Mouse (Mus musculus) kidney, embryonic 15.5 days (tissue): ENCODE measurements around the gene Tada1. TPM values are rescaled to one million over a fixed set of nuclear protein-coding genes. Genes with fewer than 3 reads are reported as not detected.
A peak's percentile ranks its signal among the peaks of the same experiment; 100 is the strongest.

ENCODE experiments used
- ATAC-seq: fragments of 200-750 bp; cut with Nextera tagmentation; replicated peaks from 2 replicates; pipeline ENCODE4 v1.8.0; 2017; ENCODE audit warnings: moderate TSS enrichment; ENCODE audit not compliant: low FRiP score
- H3K27ac ChIP-seq: fragments of 300-500 bp; sonication (generic); 2 replicates; pipeline ENCODE4 v1.5.1; 2015; ENCODE audit warnings: mild to moderate bottlenecking, inconsistent platforms
- H3K27me3 ChIP-seq: fragments of 300-500 bp; sonication (generic); 2 replicates; pipeline ENCODE4 v1.6.1; 2015; ENCODE audit warnings: inconsistent platforms
- H3K36me3 ChIP-seq: fragments of 300-500 bp; sonication (generic); 2 replicates; pipeline ENCODE4 v1.6.1; 2015; ENCODE audit warnings: inconsistent platforms
- H3K4me1 ChIP-seq: fragments of 300-500 bp; sonication (generic); 2 replicates; pipeline ENCODE4 v1.6.1; 2015; ENCODE audit warnings: inconsistent platforms
- H3K4me2 ChIP-seq: fragments of 300-500 bp; sonication (generic); 2 replicates; pipeline ENCODE4 v1.6.1; 2015; ENCODE audit warnings: moderate library complexity, mild to moderate bottlenecking, inconsistent platforms
- H3K4me3 ChIP-seq: fragments of 300-500 bp; sonication (generic); replicated peaks from 2 replicates; pipeline ENCODE4 v1.5.1; 2015; ENCODE audit warnings: mild to moderate bottlenecking, inconsistent platforms
- H3K9ac ChIP-seq: fragments of 300-500 bp; sonication (generic); 2 replicates; pipeline ENCODE4 v1.6.1; 2015; ENCODE audit warnings: mild to moderate bottlenecking, inconsistent platforms
- H3K9me3 ChIP-seq: fragments of 300-500 bp; sonication (generic); replicated peaks from 2 replicates; pipeline ENCODE4 v1.6.1; 2016; ENCODE audit warnings: inconsistent platforms
- WGBS: fragments of 180-500 bp; shearing (Covaris S2); methylation state at CpG from one replicate; pipeline ENCODE4 v1.1.7; 2015; ENCODE audit warnings: mixed read lengths; 5-methylcytosine and 5-hydroxymethylcytosine counted together
- polyA plus RNA-seq: library from polyadenylated mRNA; unstranded; fragments of >200 nt; fragmentation: Nextera tagmentation; extraction: Ambion mirVana; gene quantifications from 2 replicates; pipeline ENCODE4 v1.2.1, GENCODE M21; 2015

Gene Tada1
- 57.6 and 58.3 TPM in 2 replicates for polyA plus RNA-seq

GRCm38 (mm10) chr1:166379013-166379629, at the start of gene Tada1:
Gene Tada1 (plus strand): TSS chr1:166379097.
- H3K9ac ChIP-seq = peak within 1 kb of the TSS; percentile 99
- ATAC-seq = peak; percentile 95
- H3K36me3 ChIP-seq = peaks cover 17% of the 10 kb centered on the region
- H3K27ac ChIP-seq = peak within 1 kb of the TSS; percentile 93
- WGBS = under 1% methylated on average over 77 of the region's 81 CpGs
- peak within 1 kb of the TSS; percentile 94 for H3K4me3 ChIP-seq
- no peaks in the 10 kb centered on the region for H3K27me3 ChIP-seq
- H3K9me3 ChIP-seq = no peaks in the 10 kb centered on the region
- peaks cover 25% of the 10 kb centered on the region for H3K4me1 ChIP-seq
- H3K4me2 ChIP-seq = peak within 1 kb of the TSS; percentile 76

DNA sequence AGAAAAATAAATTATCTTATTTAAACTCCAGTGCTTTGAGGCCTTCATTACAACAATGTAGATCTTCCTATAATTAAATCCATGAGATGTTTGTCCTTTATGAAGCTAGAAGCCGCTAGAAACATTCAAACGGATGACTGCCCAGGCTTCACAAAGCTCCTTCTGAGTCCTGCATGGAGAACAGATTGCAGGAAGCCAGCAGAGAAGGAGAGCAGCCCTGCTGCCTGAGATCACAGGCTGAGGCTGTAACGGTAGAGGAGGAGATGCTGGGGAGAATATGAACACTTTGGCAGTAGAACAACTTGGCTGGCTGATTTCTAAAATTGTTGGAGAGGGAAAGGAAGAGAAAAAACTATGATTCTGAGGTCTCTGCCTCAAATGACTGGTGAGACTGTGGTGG, 48.1 kb upstream of the Tada1 start:
- no peak for ATAC-seq
- no peak overlapping the region for H3K4me3 ChIP-seq
- no peaks in the 10 kb centered on the region for H3K36me3 ChIP-seq
- no peaks in the 10 kb centered on the region for H3K27me3 ChIP-seq
- H3K4me1 ChIP-seq = no peaks in the 10 kb centered on the region
- H3K4me2 ChIP-seq = no peak overlapping the region
- H3K9ac ChIP-seq = no peak overlapping the region
- WGBS = 48% methylated on average over 3 of the region's 3 CpGs
- H3K9me3 ChIP-seq = no peaks in the 10 kb centered on the region
- H3K27ac ChIP-seq = no peak overlapping the region

DNA sequence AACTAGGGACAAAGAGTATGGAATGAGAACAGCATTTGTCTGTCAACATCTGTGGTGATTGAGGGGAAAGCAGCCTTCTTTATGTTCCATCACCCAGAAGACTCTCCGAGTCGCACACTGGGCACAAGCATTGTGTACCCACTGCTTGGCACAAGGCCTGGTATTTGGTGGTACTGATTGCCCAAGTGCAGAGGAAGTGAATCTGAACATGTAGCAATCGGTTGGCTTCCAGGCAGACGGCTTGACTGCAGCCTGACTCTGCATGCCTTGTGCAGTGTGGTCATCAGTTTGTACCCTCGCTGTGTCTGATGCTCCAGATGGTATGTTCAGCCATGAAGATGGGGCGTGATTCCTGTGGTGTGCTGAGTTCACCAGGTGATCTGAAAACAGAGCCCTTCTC, 39.8 kb upstream of the Tada1 start:
- Histone ChIP-seq H3K27me3 (no peaks in the 10 kb centered on the region), H3K36me3 (no peaks in the 10 kb centered on the region), H3K9me3 (no peaks in the 10 kb centered on the region), H3K4me2 (no peak overlapping the region), H3K4me3 (no peak overlapping the region), H3K27ac (no peak overlapping the region), H3K4me1 (no peaks in the 10 kb centered on the region), H3K9ac (no peak overlapping the region)
- ATAC-seq = no peak
- WGBS = 86% methylated on average over 6 of the region's 6 CpGs

- H3K9ac ChIP-seq = no peak overlapping the region
- no peak overlapping the region for H3K27ac ChIP-seq
- no peak for ATAC-seq
- WGBS = 63% methylated on average over 2 of the region's 2 CpGs
- H3K27me3 ChIP-seq = no peaks in the 10 kb centered on the region
- no peak overlapping the region for H3K4me2 ChIP-seq
- H3K4me1 ChIP-seq = no peaks in the 10 kb centered on the region
- no peaks in the 10 kb centered on the region for H3K36me3 ChIP-seq
- H3K9me3 ChIP-seq = no peaks in the 10 kb centered on the region
- no peak overlapping the region for H3K4me3 ChIP-seq
Measured at GRCm38 (mm10) chr1:166342060-166342459, 36.8 kb upstream of the Tada1 start.

GRCm38 (mm10) chr1:166342539-166342938, 36.4 kb upstream of the Tada1 start:
- Histone ChIP-seq H3K4me2 (no peak overlapping the region), H3K4me1 (no peaks in the 10 kb centered on the region), H3K36me3 (no peaks in the 10 kb centered on the region), H3K27me3 (no peaks in the 10 kb centered on the region), H3K27ac (no peak overlapping the region), H3K9ac (no peak overlapping the region), H3K4me3 (no peak overlapping the region), H3K9me3 (no peaks in the 10 kb centered on the region)
- ATAC-seq = no peak
- WGBS = 81% methylated on average over 1 of the region's 1 CpGs

GRCm38 (mm10) chr1:166343586-166343985, 35.3 kb upstream of the Tada1 start:
- 71% methylated on average over 5 of the region's 5 CpGs for WGBS
- Histone ChIP-seq H3K4me1 (no peaks in the 10 kb centered on the region), H3K27ac (no peak overlapping the region), H3K4me3 (no peak overlapping the region), H3K4me2 (no peak overlapping the region), H3K9ac (no peak overlapping the region), H3K9me3 (no peaks in the 10 kb centered on the region), H3K27me3 (no peaks in the 10 kb centered on the region), H3K36me3 (no peaks in the 10 kb centered on the region)
- no peak for ATAC-seq

- Histone ChIP-seq H3K27ac (no peak overlapping the region), H3K9me3 (no peaks in the 10 kb centered on the region), H3K4me3 (no peak overlapping the region), H3K27me3 (no peaks in the 10 kb centered on the region), H3K4me2 (no peak overlapping the region), H3K4me1 (no peaks in the 10 kb centered on the region), H3K9ac (no peak overlapping the region), H3K36me3 (no peaks in the 10 kb centered on the region)
- ATAC-seq = no peak
- WGBS = 81% methylated on average over 8 of the region's 8 CpGs
Measured at GRCm38 (mm10) chr1:166344300-166345077, 34.4 kb upstream of the Tada1 start.

DNA sequence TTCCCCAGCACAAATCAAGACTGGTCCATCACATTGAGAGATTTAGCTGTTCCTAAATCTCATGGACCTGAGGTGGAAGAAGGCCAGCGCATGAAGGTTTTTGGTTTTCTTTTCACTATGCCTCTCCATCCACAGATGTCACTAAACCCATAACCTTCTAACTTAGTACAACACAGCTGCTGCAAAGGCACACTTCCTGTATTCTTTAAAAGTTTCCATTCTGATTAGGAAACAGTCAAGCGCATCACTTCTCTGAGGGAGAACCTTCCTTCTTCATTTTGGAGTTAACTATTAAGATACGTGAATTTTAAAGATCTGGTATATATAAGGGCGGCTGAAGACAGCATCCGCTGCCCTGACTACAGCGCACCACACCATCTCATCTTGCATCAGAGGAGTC, 33.3 kb upstream of the Tada1 start:
- Histone ChIP-seq H3K4me2 (no peak overlapping the region), H3K27ac (no peak overlapping the region), H3K9me3 (no peaks in the 10 kb centered on the region), H3K4me3 (no peak overlapping the region), H3K9ac (no peak overlapping the region), H3K36me3 (no peaks in the 10 kb centered on the region), H3K4me1 (no peaks in the 10 kb centered on the region), H3K27me3 (no peaks in the 10 kb centered on the region)
- ATAC-seq = no peak
- WGBS = 91% methylated on average over 6 of the region's 6 CpGs

DNA sequence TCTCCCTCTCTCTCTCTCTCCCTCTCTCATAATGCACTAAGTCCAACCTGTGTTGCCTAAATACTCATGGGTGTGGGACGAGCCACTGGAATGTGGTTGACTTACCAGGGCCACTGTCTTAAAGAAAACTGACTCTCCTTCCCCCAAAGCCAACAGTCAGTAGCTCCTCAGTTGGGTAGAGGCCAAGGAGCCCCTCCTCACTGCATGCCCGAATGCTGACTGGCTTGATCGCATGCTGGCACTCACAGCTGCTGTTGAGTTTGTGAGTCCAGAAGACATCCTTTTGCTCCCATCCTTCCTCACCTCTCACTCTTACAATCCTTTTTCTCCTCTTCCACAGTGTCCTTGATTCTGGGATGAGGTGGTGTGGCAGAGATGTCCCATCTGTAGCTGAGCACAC, 32.0 kb upstream of the Tada1 start:
- no peak for ATAC-seq
- no peak overlapping the region for H3K4me2 ChIP-seq
- WGBS = 76% methylated on average over 3 of the region's 3 CpGs
- H3K27me3 ChIP-seq = no peaks in the 10 kb centered on the region
- H3K9ac ChIP-seq = no peak overlapping the region
- no peaks in the 10 kb centered on the region for H3K4me1 ChIP-seq
- no peak overlapping the region for H3K27ac ChIP-seq
- no peak overlapping the region for H3K4me3 ChIP-seq
- H3K9me3 ChIP-seq = no peaks in the 10 kb centered on the region
- no peaks in the 10 kb centered on the region for H3K36me3 ChIP-seq

- Histone ChIP-seq H3K27ac (no peak overlapping the region), H3K4me1 (no peaks in the 10 kb centered on the region)
Measured at GRCm38 (mm10) chr1:166349341-166349740, 29.6 kb upstream of the Tada1 start.

GRCm38 (mm10) chr1:166349751-166350150, 29.1 kb upstream of the Tada1 start:
- Histone ChIP-seq H3K4me2 (no peak overlapping the region), H3K36me3 (no peaks in the 10 kb centered on the region), H3K4me1 (no peaks in the 10 kb centered on the region), H3K4me3 (no peak overlapping the region), H3K27ac (no peak overlapping the region), H3K9ac (no peak overlapping the region), H3K9me3 (no peaks in the 10 kb centered on the region), H3K27me3 (no peaks in the 10 kb centered on the region)
- 72% methylated on average over 11 of the region's 11 CpGs for WGBS
- ATAC-seq = no peak

More at GRCm38 (mm10) chr1:166349341-166349740, 29.6 kb upstream of the Tada1 start:
- H3K4me2 ChIP-seq = no peak overlapping the region
- H3K27me3 ChIP-seq = no peaks in the 10 kb centered on the region
- 61% methylated on average over 3 of the region's 3 CpGs for WGBS
- H3K36me3 ChIP-seq = no peaks in the 10 kb centered on the region
- H3K4me3 ChIP-seq = no peak overlapping the region
- ATAC-seq = no peak
- H3K9ac ChIP-seq = no peak overlapping the region
- no peaks in the 10 kb centered on the region for H3K9me3 ChIP-seq

DNA sequence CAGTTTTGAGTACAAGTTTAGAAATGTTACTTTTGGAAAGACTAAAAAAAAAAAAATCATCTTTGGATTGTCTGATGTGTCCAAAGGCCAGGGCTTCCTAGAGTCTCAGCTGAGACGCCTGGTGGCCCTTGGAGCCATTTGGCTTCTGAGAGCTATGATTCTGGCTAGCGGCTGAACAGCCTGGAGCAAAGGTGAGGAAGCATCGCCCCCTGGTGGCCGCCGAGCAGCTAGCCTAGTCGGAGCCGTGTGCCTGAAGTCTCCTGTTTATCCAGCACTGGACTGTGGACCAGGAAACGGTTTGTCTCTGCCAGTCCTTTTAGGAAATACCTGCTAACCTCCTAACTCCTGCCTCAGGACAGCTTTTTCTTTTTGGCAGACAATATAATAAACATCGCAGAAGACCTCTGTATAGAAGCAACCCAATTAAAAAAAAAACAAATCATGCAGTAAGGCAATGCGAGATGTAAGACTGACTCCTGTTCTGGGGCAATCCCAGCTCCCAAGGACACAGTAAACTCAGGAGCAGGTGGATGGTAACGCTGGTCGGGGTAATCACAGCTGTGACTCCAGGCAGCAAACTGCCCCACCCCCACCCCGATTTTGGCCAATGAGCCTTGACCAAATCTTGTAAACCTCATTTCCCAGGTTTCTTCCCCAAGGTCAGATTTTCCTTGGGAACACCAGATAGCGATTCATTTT, 18.6 kb upstream of the Tada1 start:
- H3K9me3 ChIP-seq = no peaks in the 10 kb centered on the region
- H3K27me3 ChIP-seq = no peaks in the 10 kb centered on the region
- H3K9ac ChIP-seq = no peak overlapping the region
- H3K4me1 ChIP-seq = no peaks in the 10 kb centered on the region
- no peak overlapping the region for H3K27ac ChIP-seq
- H3K4me3 ChIP-seq = no peak overlapping the region
- 20% methylated on average over 14 of the region's 14 CpGs for WGBS
- peak; percentile 88 for ATAC-seq
- H3K36me3 ChIP-seq = no peaks in the 10 kb centered on the region
- H3K4me2 ChIP-seq = no peak overlapping the region
